Mouse (Mus musculus): ENCODE measurements at regions not wholly inside any gene's neighbourhood (a gene's known extent, or its start where the extent isn't known, plus 50 kb on each side); places are given as distances from the start of the nearest gene placed in this dataset.

GRCm38 (mm10) chr9:30803755-30804532, 118.3 kb downstream of the Adamts15 start:
- TF ChIP-seq MEF2A (IDR thresholded peaks at IDR 0.05; ENCODE audit: borderline replicate concordance, low read depth, low read length) (no peak), CTCF (conservative IDR thresholded peaks at IDR 0.05 in 1 of 2, IDR thresholded peaks at IDR 0.05 in 1 of 2; ENCODE audit: low read depth in 2 of 2, low read length in 2 of 2) (no peak), MAX (IDR thresholded peaks at IDR 0.05; ENCODE audit: low read length) (no peak), TBP (conservative IDR thresholded peaks at IDR 0.05; ENCODE audit: low read depth, low read length) (no peak), USF1 (IDR thresholded peaks at IDR 0.05; ENCODE audit: low read depth, low read length) (no peak), MAFK (IDR thresholded peaks at IDR 0.05; ENCODE audit: insufficient replicate concordance, low read length) (no peak), POLR2A (IDR thresholded peaks at IDR 0.05; ENCODE audit: low read depth, low read length) (no peak), MAZ (IDR thresholded peaks at IDR 0.05; ENCODE audit: low read depth, low read length) (no peak), EP300 (IDR thresholded peaks at IDR 0.05; ENCODE audit: low read length) (no peak), ZNF384 (IDR thresholded peaks at IDR 0.05; ENCODE audit: low read depth, low read length) (no peak), SMC3 (IDR thresholded peaks at IDR 0.05; ENCODE audit: low read depth, low read length) (no peak), NRF1 (IDR thresholded peaks at IDR 0.05; ENCODE audit: low read depth, low read length) (no peak)

All from CH12.LX (cell line).